Mouse (Mus musculus): ENCODE results near the gene Olfr137. TPM values are rescaled to one million over a fixed set of nuclear protein-coding genes. Genes with fewer than 3 reads are reported as not detected.

Gene Olfr137
- polyA plus RNA-seq (2016; fragmentation: Nextera tagmentation; extraction: Ambion mirVana): not detected in 2 replicates

DNA sequence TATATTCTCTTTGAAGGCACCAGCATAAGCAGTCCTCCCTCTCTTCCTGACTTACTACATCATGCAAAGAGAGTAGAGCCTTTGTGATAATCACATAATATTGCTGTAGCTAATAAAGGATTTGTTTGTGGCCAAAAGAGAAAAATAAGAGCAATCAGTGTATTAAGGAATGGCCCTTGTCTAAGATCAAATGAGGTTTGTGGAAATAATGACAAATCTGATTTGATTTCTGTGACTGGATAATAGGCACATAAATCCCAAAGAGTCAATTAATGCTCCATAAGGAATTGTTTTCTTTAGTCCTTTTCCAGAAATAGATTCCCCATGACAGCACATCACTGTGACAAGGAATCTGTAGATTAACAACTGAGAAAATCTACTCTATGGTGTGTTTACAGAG is at the start of gene Olfr137:
Gene Olfr137 (minus strand): TSS at position 101 of the 400 bp plus-strand sequence.
- no peaks in the 10 kb centered on the region for H3K27me3 ChIP-seq (ENCODE audit: insufficient read depth, poor library complexity, severe bottlenecking)
- H3K27ac ChIP-seq: no peak within 1 kb of the TSS
- H3K36me3 ChIP-seq: no peaks in the 10 kb centered on the region
- no peak for DNase-seq (ENCODE audit: low spot score)
- no peaks in the 10 kb centered on the region for H3K9me3 ChIP-seq
- H3K4me3 ChIP-seq: no peak within 1 kb of the TSS
- no peaks in the 10 kb centered on the region for H3K4me1 ChIP-seq

GRCm38 (mm10) chr17:38329531-38329930 is 22.2 kb upstream of the Olfr137 start, which contains the start of gene Olfr136:
Olfr136 (plus strand) TSS chr17:38329831.
- DNase-seq (ENCODE audit: low spot score): no peak
- no peaks in the 10 kb centered on the region for H3K4me1 ChIP-seq
- H3K27ac ChIP-seq: no peak within 1 kb of the TSS
- peaks cover 8% of the 10 kb centered on the region; the same call in 1 of the 2 replicates for H3K9me3 ChIP-seq
- H3K27me3 ChIP-seq (ENCODE audit: insufficient read depth, poor library complexity, severe bottlenecking): no peaks in the 10 kb centered on the region
- H3K36me3 ChIP-seq: no peaks in the 10 kb centered on the region
- H3K4me3 ChIP-seq: no peak within 1 kb of the TSS

DNA sequence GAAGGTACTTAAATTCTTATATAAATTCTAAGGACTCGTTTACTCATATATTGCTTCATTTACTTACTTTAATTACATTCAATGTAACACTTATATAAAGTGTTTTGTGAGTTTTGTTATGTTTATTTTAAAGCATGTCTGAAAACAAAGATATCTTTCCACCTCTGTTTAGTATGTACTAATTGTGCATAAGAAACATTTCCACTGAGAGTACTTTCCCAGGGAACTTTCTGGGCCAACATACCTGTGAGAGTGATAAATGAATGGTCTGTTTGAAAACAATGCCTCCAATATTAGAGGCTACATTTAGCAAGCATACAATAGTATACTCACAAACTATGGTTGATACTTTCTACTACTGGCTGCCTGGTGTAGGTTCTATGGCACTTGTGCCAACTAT is 46.6 kb downstream of the Olfr137 start, which contains the start of gene Olfr138:
Gene Olfr138 (plus strand): TSS at position 301 of the 400 bp plus-strand sequence.
- Histone ChIP-seq H3K4me3 (no peak within 1 kb of the TSS), H3K27me3 (ENCODE audit: insufficient read depth, poor library complexity, severe bottlenecking) (no peaks in the 10 kb centered on the region), H3K27ac (no peak within 1 kb of the TSS), H3K36me3 (no peaks in the 10 kb centered on the region), H3K9me3 (0 out of 2 replicates have a peak, but pooled peaks cover 4% of the 10 kb centered on the region), H3K4me1 (no peaks in the 10 kb centered on the region)
- no peak for DNase-seq (ENCODE audit: low spot score)
- WGBS: 71% methylated on average over 1 of the region's 1 CpGs

Other genes with a start within 250 kb of the Olfr137 start
- not detected in 2 replicates for gene Olfr129, start 247.5 kb downstream of the Olfr137 start, polyA plus RNA-seq (2016; fragmentation: Nextera tagmentation; extraction: Ambion mirVana)
- not detected in 2 replicates for gene Olfr130, start 243.6 kb downstream of the Olfr137 start, polyA plus RNA-seq (2016; fragmentation: Nextera tagmentation; extraction: Ambion mirVana)
- not detected in 2 replicates for gene Olfr131, start 218.9 kb downstream of the Olfr137 start, polyA plus RNA-seq (2016; fragmentation: Nextera tagmentation; extraction: Ambion mirVana)
- not detected in 2 replicates for gene Olfr132, start 173.0 kb downstream of the Olfr137 start, polyA plus RNA-seq (2016; fragmentation: Nextera tagmentation; extraction: Ambion mirVana)
- gene Olfr133, start 162.3 kb downstream of the Olfr137 start, polyA plus RNA-seq (2016; fragmentation: Nextera tagmentation; extraction: Ambion mirVana): not detected in 2 replicates
- gene Olfr134, start 136.2 kb downstream of the Olfr137 start, polyA plus RNA-seq (2016; fragmentation: Nextera tagmentation; extraction: Ambion mirVana): not detected in 2 replicates
- not detected in 2 replicates for gene Olfr135, start 103.2 kb downstream of the Olfr137 start, polyA plus RNA-seq (2016; fragmentation: Nextera tagmentation; extraction: Ambion mirVana)
- not detected in 2 replicates for gene Olfr138, start 46.5 kb downstream of the Olfr137 start, polyA plus RNA-seq (2016; fragmentation: Nextera tagmentation; extraction: Ambion mirVana)
- not detected in 2 replicates for gene Olfr136, start 22.3 kb upstream of the Olfr137 start, polyA plus RNA-seq (2016; fragmentation: Nextera tagmentation; extraction: Ambion mirVana)
- gene Esp36, start 112.6 kb upstream of the Olfr137 start, polyA plus RNA-seq (2016; fragmentation: Nextera tagmentation; extraction: Ambion mirVana): not detected in 2 replicates
- not detected in 2 replicates for gene Esp34, start 246.6 kb upstream of the Olfr137 start, polyA plus RNA-seq (2016; fragmentation: Nextera tagmentation; extraction: Ambion mirVana)

All from heart, embryonic 10.5 days (tissue).